Mouse (Mus musculus) MEL (cell line): ENCODE data around the gene Pde6c.

ENCODE experiments used
- CTCF ChIP-seq, 3 experiments: IDR thresholded peaks in 2 of 3; conservative IDR thresholded peaks in 1 of 3; 2 replicates each; pipeline ENCODE4 v1.5.1; 2011 to 2012; ENCODE audit warnings: low read length in 3 of 3, low read depth in 2 of 3, mild to moderate bottlenecking in 2 of 3, improper control_type of control experiment in 1 of 3, inconsistent platforms in 1 of 3, mixed read lengths in 1 of 3, moderate library complexity in 1 of 3; ENCODE audit not compliant: control insufficient read depth in 1 of 3, insufficient read depth in 1 of 3, poor library complexity in 1 of 3, severe bottlenecking in 1 of 3
- GABPA ChIP-seq: IDR thresholded peaks from 2 replicates; pipeline ENCODE4 v1.6.1; 2012; ENCODE audit warnings: low read depth, mild to moderate bottlenecking, inconsistent platforms, low read length, improper control_type of control experiment, moderate library complexity
- GATA1 ChIP-seq: IDR thresholded peaks from 2 replicates; pipeline ENCODE4 v1.6.1; 2011; ENCODE audit warnings: low read depth, low read length, improper control_type of control experiment
- MAFK ChIP-seq: IDR thresholded peaks from 2 replicates; pipeline ENCODE4 v1.6.1; 2011; ENCODE audit warnings: low read depth, mild to moderate bottlenecking, low read length, improper control_type of control experiment, borderline replicate concordance

DNA sequence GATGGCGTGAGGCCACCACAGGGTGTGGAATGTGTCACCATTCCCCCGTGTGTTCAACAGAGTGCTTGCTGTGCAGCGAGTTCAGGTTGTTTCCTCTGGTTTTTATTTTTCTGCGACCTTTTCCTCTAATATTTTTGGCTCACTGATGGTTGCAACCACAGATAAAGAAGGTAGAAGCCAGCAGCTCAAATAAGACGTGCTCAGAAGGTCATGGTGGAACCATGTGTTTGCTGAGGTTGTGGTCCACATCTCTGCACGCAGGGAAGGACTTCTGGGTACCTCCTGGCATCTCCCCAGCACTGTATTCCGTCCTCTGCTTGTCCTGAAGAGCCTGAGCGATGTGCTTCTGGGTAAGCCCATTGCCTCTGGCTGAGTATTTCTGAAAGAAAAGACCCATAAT lies 5.9 kb upstream of the Pde6c start:
- TF ChIP-seq CTCF (IDR thresholded peaks at IDR 0.05 in 2 of 3, conservative IDR thresholded peaks at IDR 0.05 in 1 of 3; ENCODE audit: control insufficient read depth in 1 of 3, insufficient read depth in 1 of 3, low read depth in 2 of 3, low read length in 3 of 3, poor library complexity in 1 of 3, severe bottlenecking in 1 of 3) (no peak), MAFK (no peak), GABPA (no peak), GATA1 (no peak)
